Mouse (Mus musculus) layer of hippocampus, postnatal 25 days (tissue): Measurements from ENCODE around the gene Cldn10. TPM values are rescaled to one million over a fixed set of nuclear protein-coding genes. Genes with fewer than 3 reads are reported as not detected.

ENCODE experiments used
- DNase-seq, 2 experiments: peaks; one replicate each; pipeline ENCODE4 v3.0.0; 2022; ENCODE audit warnings: mixed read lengths in 2 of 2, low spot score in 1 of 2; ENCODE audit errors: extremely low spot score in 1 of 2
- total RNA-seq, 2 experiments: library from RNA; stranded (reverse); gene quantifications; 2 replicates each; pipeline ENCODE4 v1.2.3; 2021

Gene Cldn10
- total RNA-seq, 2 experiments from 2014 or later, result 32.4 to 34.3 TPM

GRCm38 (mm10) chr14:118856563-118856962, 68.9 kb downstream of the Cldn10 start:
- no peak for DNase-seq

DNA sequence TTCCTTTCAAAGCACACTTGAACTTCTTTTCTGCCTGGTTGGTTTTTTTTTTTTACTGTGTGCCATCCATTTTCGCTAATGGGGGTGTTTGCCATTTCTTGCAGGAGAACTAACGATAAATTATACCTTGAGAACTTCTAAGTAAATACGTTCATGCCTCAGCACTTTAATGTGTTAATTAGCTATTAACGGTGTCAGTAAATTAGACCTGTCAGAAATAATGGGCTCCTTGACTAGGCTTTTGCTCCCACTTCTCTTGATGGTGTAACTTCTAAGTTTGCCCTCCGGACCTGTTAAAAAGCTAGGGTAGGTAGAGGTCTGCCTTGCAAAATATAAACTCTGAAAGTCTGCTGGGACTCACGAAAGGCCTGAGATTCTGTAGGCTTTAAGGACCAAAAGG, 70.6 kb downstream of the Cldn10 start:
- DNase-seq, result no peak

GRCm38 (mm10) chr14:118862253-118862652, 74.5 kb downstream of the Cldn10 start:
- DNase-seq, result no peak

DNA sequence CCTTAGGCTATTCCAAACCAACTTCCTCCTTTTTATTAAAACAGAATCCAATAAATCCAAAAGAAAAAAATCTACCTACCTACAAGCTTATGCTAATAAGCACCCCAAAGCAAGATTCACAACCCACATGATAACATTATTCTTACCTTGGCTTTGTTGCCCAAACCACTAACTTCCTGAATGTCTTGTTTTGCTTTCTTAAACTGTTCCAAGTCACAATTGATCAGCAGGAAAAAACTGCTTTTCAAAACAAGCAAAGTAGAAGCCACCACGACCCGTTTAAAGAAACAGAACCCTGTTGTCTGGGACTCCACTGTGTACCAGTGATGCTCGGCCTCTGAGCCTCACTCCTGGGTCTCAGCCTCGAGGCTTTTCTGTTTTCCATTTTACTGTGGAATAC, 77.2 kb downstream of the Cldn10 start:
- DNase-seq, result no peak

GRCm38 (mm10) chr14:118866014-118866811, 78.5 kb downstream of the Cldn10 start:
- no peak for DNase-seq

DNA sequence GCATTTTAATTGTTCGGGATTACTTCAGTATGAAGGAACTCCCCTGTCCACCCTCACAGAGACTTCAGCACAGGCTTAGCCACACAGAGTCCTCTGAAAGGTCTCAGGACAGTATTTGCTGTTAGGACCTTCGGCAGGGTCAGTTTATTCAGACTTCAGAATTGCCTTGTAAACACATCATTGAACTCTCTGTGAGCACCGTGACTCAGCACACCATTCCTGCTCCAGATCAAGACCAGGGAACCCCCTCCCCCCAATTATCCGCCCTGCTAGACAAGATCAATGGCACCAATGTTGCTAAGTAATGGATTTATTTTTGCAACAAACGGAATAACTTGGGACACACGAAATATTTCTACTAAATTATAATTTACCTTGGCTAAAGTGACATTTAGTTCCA, 79.7 kb downstream of the Cldn10 start:
- no peak for DNase-seq

GRCm38 (mm10) chr14:118868102-118868724, 80.5 kb downstream of the Cldn10 start:
- DNase-seq, result no peak

DNA sequence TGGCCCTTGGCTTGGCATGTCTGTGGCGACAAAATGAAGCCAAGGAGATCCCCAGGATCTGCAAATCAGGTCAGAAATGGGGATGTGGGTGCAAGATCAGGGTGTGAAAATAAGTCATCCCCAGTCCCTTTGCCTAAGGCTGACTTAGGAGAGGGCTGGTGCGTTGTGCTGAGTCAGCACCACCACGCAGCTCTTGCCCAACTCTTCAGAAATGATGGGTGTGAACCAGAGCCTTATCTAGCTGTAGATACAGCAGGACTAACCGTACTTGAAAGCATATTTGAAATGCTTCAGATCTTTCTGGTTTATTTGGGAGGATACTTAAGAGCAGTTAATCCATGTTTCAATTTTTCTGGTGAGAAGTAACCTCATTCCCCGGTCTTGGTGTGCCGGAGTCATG, 82.0 kb downstream of the Cldn10 start:
- DNase-seq, result no peak

GRCm38 (mm10) chr14:118874126-118874525, 86.4 kb downstream of the Cldn10 start:
- no peak for DNase-seq

- no peak for DNase-seq
Observed at GRCm38 (mm10) chr14:118874786-118875415, 87.2 kb downstream of the Cldn10 start.

- no peak for DNase-seq
Observed at GRCm38 (mm10) chr14:118878346-118878910, 90.7 kb downstream of the Cldn10 start.

DNA sequence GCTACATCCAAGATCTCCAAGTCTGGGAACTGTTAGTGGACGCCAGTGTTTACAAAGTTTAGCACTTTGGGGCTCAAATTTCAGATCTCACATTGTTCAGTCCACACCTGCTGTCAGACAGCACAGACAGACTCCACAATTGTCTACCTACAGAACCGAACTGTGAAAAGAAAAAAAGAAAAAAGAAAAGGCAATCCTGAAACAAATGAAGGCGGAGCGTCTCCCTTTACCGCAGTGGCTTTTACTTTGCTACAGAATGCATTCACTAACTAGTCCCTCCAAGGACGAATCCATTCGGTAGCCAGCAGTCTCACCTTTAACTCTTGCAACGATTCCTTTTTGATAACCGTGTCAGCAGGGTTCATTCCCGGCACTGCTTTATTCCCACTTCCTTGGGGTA, 93.0 kb downstream of the Cldn10 start:
- no peak for DNase-seq

DNA sequence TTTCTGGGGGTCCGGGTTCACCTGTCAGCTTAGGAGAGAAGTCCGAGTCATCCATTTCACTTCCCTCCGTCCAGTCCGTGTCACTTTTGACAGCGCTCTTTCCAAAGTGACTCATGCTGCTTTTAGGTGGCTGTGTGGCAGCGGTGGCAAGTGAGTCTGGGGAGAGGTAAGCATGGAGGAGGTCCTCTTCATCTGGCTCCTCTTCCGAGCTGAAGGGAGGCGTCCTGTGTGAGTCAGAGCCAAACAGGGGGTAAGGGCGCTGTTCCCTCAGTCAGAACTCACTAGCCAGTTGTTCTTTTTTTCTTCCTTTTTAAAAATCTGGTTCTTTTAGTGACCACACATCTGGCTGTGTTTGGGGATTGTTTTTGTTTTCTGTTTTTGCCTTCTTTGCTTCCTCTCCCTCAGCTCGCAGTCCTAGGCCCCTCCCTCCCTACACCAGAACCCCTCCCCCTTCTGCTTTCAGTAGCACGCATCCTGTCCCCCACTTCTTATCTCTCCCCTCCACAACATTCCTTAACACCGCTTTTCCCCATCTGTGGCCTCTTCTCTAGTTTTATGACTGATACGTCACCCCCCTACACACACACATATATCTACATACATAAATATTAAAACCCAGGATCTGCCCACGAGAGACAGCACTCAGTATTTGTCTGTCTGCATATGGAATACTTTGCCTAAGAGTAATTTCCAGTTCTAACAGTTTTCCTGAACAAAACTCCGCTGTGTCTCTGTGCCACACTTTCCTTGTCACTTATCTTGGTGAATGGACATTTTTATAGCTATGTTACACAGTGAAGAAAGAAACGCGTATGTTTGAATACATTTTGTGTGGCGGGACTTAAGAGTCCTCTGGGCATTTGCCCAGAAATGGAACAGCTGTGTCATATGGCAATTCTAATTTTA, 95.9 kb downstream of the Cldn10 start:
- DNase-seq, result no peak

DNA sequence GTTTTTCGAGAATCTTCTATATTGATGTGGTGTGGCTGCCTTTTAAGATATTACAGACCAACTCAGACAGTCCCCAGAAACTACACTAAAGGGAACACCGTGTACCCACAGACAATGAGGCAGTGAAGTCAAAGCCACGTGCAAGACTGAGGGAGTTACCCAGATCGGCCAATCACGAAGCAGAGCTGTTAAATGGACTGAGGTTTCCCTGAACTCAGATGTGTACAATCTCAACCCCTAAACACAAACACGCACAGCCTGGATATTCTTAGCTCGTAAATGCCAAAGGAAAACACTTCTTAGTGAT, 96.5 kb downstream of the Cldn10 start:
- DNase-seq, result no peak

GRCm38 (mm10) chr14:118890101-118890500, 102.4 kb downstream of the Cldn10 start:
- DNase-seq, result no peak

- no peak for DNase-seq
Observed at GRCm38 (mm10) chr14:118895228-118895627, 107.5 kb downstream of the Cldn10 start.

DNA sequence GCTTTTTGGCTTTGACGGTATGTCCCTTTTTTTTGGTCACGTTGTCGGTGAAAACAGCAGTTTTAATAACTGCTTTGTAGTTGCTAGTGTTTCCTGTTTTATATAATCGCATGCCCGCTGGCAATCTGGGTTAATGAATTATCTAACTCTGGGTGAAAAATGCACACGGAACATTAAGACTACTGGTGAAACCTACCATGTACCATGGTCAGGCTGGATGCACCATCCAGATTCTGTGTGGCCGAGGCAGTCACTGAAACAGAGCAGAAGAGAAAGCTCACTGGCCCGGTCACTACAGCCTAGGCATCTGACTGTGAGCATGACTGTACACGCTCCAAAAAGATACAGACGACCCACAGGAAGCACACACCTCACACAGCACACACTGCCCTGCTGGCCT, 107.9 kb downstream of the Cldn10 start:
- DNase-seq, result no peak

GRCm38 (mm10) chr14:118899940-118900339, 112.2 kb downstream of the Cldn10 start:
- no peak for DNase-seq

- DNase-seq, result no peak
Observed at GRCm38 (mm10) chr14:118900911-118901310, 113.2 kb downstream of the Cldn10 start.

GRCm38 (mm10) chr14:118903397-118903796, 115.7 kb downstream of the Cldn10 start:
- no peak for DNase-seq
